Mouse (Mus musculus) intestine, embryonic 15.5 days (tissue): ENCODE results near the gene Gm11564. TPM values are rescaled to one million over a fixed set of nuclear protein-coding genes. Genes with fewer than 3 reads are reported as not detected.
"Not testable (repeated sequence)": the region's sequence is repeated elsewhere in the genome, so short reads cannot be mapped to it uniquely, and the experiment has no call there.

Experiments
- ATAC-seq: fragments of 200-750 bp; cut with Nextera tagmentation; 2 replicates; pipeline ENCODE4 v1.8.0; 2017; ENCODE audit warnings: moderate TSS enrichment, moderate library complexity
- H3K27ac ChIP-seq: fragments of 300-500 bp; sonication (generic); 2 replicates; pipeline ENCODE4 v1.5.1; 2015; ENCODE audit warnings: mild to moderate bottlenecking, inconsistent platforms
- H3K27me3 ChIP-seq: fragments of 300-500 bp; sonication (generic); replicated peaks from 2 replicates; pipeline ENCODE4 v1.6.1; 2015; ENCODE audit warnings: inconsistent platforms
- H3K36me3 ChIP-seq: fragments of 300-500 bp; sonication (generic); 2 replicates; pipeline ENCODE4 v1.6.1; 2015; ENCODE audit warnings: inconsistent platforms
- H3K4me1 ChIP-seq: fragments of 300-500 bp; sonication (generic); replicated peaks from 2 replicates; pipeline ENCODE4 v1.6.1; 2015; ENCODE audit warnings: inconsistent platforms
- H3K4me2 ChIP-seq: fragments of 300-500 bp; sonication (generic); replicated peaks from 2 replicates; pipeline ENCODE4 v1.6.1; 2015; ENCODE audit warnings: mild to moderate bottlenecking, inconsistent platforms
- H3K4me3 ChIP-seq: fragments of 300-500 bp; sonication (generic); replicated peaks from 2 replicates; pipeline ENCODE4 v1.5.1; 2015; ENCODE audit warnings: inconsistent platforms
- H3K9ac ChIP-seq: fragments of 300-500 bp; sonication (generic); 2 replicates; pipeline ENCODE4 v1.6.1; 2015; ENCODE audit warnings: inconsistent platforms
- H3K9me3 ChIP-seq: fragments of 300-500 bp; sonication (generic); 2 replicates; pipeline ENCODE4 v1.6.1; 2016; ENCODE audit warnings: inconsistent platforms
- WGBS: fragments of 180-500 bp; shearing (Covaris S2); methylation state at CpG from one replicate; pipeline ENCODE4 v1.1.7; 2015; 5-methylcytosine and 5-hydroxymethylcytosine counted together
- polyA plus RNA-seq: library from polyadenylated mRNA; unstranded; fragments of >200 nt; fragmentation: Nextera tagmentation; extraction: Ambion mirVana; gene quantifications from 2 replicates; pipeline ENCODE4 v1.2.1, GENCODE M21; 2015

Gene Gm11564
- polyA plus RNA-seq, 1 experiment from 2014 or later = not detected

GRCm38 (mm10) chr11:99784900-99785299, 30.6 kb downstream of the Gm11564 start, which contains the start of gene Krtap4-9:
Gene Krtap4-9, plus strand, starts transcription at chr11:99785200.
- not testable (repeated sequence) for H3K4me2 ChIP-seq, H3K4me1 ChIP-seq, H3K9me3 ChIP-seq, H3K36me3 ChIP-seq, H3K4me3 ChIP-seq, ATAC-seq, H3K27me3 ChIP-seq, H3K9ac ChIP-seq, H3K27ac ChIP-seq

- Histone ChIP-seq H3K4me3 (no peak within 1 kb of the TSS), H3K9me3 (no peaks in the 10 kb centered on the region), H3K27ac (no peak within 1 kb of the TSS), H3K4me2 (no peak within 1 kb of the TSS), H3K27me3 (no peaks in the 10 kb centered on the region), H3K4me1 (0 out of 2 replicates have a peak, but pooled peaks cover 3% of the 10 kb centered on the region), H3K36me3 (no peaks in the 10 kb centered on the region), H3K9ac (no peak within 1 kb of the TSS)
- no peak for ATAC-seq
- WGBS = 93% methylated on average over 2 of the region's 2 CpGs
These were observed 34.9 kb downstream of the Gm11564 start, which contains the start of gene Krtap4-8 for GRCm38 (mm10) chr11:99780604-99781003. Gene Krtap4-8, minus strand, starts transcription at chr11:99780704.

DNA sequence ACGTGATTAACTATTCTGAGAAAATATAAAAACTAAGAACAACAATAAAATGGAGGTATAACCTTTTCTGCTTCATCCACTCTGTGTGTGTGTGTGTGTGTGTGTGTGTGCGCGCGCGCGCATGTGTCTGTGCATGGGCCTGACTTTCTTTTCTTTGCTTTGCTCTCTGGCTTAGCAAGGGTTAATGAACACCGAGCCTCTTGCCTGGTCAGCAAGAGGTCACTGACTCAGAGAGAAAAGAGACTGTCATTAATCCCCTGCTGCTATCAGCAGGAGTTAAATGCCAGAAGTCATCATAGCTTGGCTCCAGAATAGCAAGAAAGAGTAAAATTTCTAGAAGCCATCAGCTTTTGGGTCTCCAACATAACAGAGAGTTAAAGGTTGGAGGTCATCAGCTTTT, 37.1 kb downstream of the Gm11564 start:
- 61% methylated on average over 7 of the region's 7 CpGs for WGBS
- H3K9ac ChIP-seq = no peak overlapping the region

GRCm38 (mm10) chr11:99772813-99773212, 42.7 kb downstream of the Gm11564 start, which contains the start of gene Gm11595:
Gene Gm11595, minus strand, starts transcription at chr11:99772913.
- H3K4me2 ChIP-seq, ATAC-seq, H3K4me3 ChIP-seq, H3K36me3 ChIP-seq, H3K9me3 ChIP-seq, H3K4me1 ChIP-seq, H3K27me3 ChIP-seq, H3K27ac ChIP-seq, H3K9ac ChIP-seq: not testable (repeated sequence)

More for the DNA sequence above, 37.1 kb downstream of the Gm11564 start:
- Histone ChIP-seq H3K27me3 (no peaks in the 10 kb centered on the region), H3K4me1 (0 out of 2 replicates have a peak, but pooled peaks cover 3% of the 10 kb centered on the region), H3K4me3 (no peak overlapping the region), H3K36me3 (no peaks in the 10 kb centered on the region), H3K9me3 (no peaks in the 10 kb centered on the region), H3K27ac (no peak overlapping the region), H3K4me2 (no peak overlapping the region)
- ATAC-seq = no peak

DNA sequence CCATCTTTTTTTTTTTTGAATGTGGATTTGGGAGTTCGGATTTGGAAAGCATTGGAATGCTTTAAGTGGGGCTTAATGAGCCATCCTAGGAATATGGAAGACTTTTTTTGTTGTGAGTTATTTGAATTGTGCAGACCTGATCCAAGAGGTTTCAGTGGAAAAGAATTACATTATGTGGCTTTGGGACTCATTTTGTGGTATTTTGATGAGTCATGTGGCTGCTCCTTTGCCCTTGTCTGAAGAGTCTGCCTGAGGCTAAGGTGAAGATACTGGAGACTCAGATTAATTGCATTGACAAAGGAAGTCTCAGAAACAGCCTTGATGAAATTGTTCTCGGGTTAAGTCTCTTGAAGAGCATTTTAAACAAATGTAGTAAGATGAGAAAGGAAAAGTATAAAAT, 47.1 kb downstream of the Gm11564 start:
- no peaks in the 10 kb centered on the region for H3K9me3 ChIP-seq
- no peak overlapping the region for H3K9ac ChIP-seq
- 74% methylated on average over 2 of the region's 2 CpGs for WGBS
- H3K27me3 ChIP-seq = no peaks in the 10 kb centered on the region
- no peaks in the 10 kb centered on the region for H3K4me1 ChIP-seq
- ATAC-seq = no peak
- H3K4me3 ChIP-seq = no peak overlapping the region
- no peak overlapping the region for H3K4me2 ChIP-seq
- H3K36me3 ChIP-seq = no peaks in the 10 kb centered on the region
- no peak overlapping the region for H3K27ac ChIP-seq

Other genes starting within 250 kb of the Gm11564 start
- gene Krtap3-1, start 249.0 kb downstream of the Gm11564 start, polyA plus RNA-seq = 0.30 TPM in 1 of 2 replicates, not detected in the other
- not detected in 2 replicates for gene Krtap1-5, start 234.7 kb downstream of the Gm11564 start, polyA plus RNA-seq
- not detected in 2 replicates for gene Krtap1-4, start 232.0 kb downstream of the Gm11564 start, polyA plus RNA-seq
- gene Krtap1-3, start 224.3 kb downstream of the Gm11564 start, polyA plus RNA-seq = not detected in 2 replicates
- gene Krtap9-3, start 217.6 kb downstream of the Gm11564 start, polyA plus RNA-seq = not detected in 2 replicates
- gene Gm11938, start 212.4 kb downstream of the Gm11564 start, polyA plus RNA-seq = not detected in 2 replicates
- gene Gm11937, start 205.5 kb downstream of the Gm11564 start, polyA plus RNA-seq = not detected in 2 replicates
- not detected in 2 replicates for gene Krtap2-4, start 200.8 kb downstream of the Gm11564 start, polyA plus RNA-seq
- gene Gm11562, start 195.2 kb downstream of the Gm11564 start, polyA plus RNA-seq = not detected in 2 replicates
- not detected in 2 replicates for gene Krtap4-1, start 187.4 kb downstream of the Gm11564 start, polyA plus RNA-seq
- not detected in 2 replicates for gene Krtap4-2, start 180.6 kb downstream of the Gm11564 start, polyA plus RNA-seq
- not detected in 2 replicates for gene Krtap4-7, start 171.6 kb downstream of the Gm11564 start, polyA plus RNA-seq
- gene Gm11555, start 165.4 kb downstream of the Gm11564 start, polyA plus RNA-seq = not detected in 2 replicates
- gene Gm11563, start 156.7 kb downstream of the Gm11564 start, polyA plus RNA-seq = not detected in 2 replicates
- not detected in 2 replicates for gene Krtap4-6, start 149.7 kb downstream of the Gm11564 start, polyA plus RNA-seq
- not detected in 2 replicates for gene Gm14190, start 124.9 kb downstream of the Gm11564 start, polyA plus RNA-seq
- gene Gm14180, start 81.4 kb downstream of the Gm11564 start, polyA plus RNA-seq = not detected in 2 replicates
- not detected in 2 replicates for gene Gm11595, start 42.8 kb downstream of the Gm11564 start, polyA plus RNA-seq
- not detected in 2 replicates for gene Krtap4-8, start 35.0 kb downstream of the Gm11564 start, polyA plus RNA-seq
- gene Krtap4-9, start 30.5 kb downstream of the Gm11564 start, polyA plus RNA-seq = not detected in 2 replicates
- gene Gm11596, start 22.2 kb downstream of the Gm11564 start, polyA plus RNA-seq = not detected in 2 replicates
- gene Gm11569, start 16.7 kb downstream of the Gm11564 start, polyA plus RNA-seq = not detected in 2 replicates
- gene Gm11554, start 11.2 kb downstream of the Gm11564 start, polyA plus RNA-seq = not detected in 2 replicates
- not detected in 2 replicates for gene Krtap4-13, start 5.8 kb downstream of the Gm11564 start, polyA plus RNA-seq
- not detected in 2 replicates for gene 2300003K06Rik, start 22.4 kb upstream of the Gm11564 start, polyA plus RNA-seq
- not detected in 2 replicates for gene Krtap4-16, start 35.9 kb upstream of the Gm11564 start, polyA plus RNA-seq
- gene Gm11568, start 42.3 kb upstream of the Gm11564 start, polyA plus RNA-seq = not detected in 2 replicates
- gene Gm11559, start 48.8 kb upstream of the Gm11564 start, polyA plus RNA-seq = not detected in 2 replicates
- gene Krtap9-1, start 57.7 kb upstream of the Gm11564 start, polyA plus RNA-seq = not detected in 2 replicates
- gene Gm11567, start 63.5 kb upstream of the Gm11564 start, polyA plus RNA-seq = not detected in 2 replicates
- gene Krtap31-1, start 92.3 kb upstream of the Gm11564 start, polyA plus RNA-seq = not detected in 2 replicates
- gene Gm11565, start 99.1 kb upstream of the Gm11564 start, polyA plus RNA-seq = not detected in 2 replicates
- not detected in 2 replicates for gene Krtap31-2, start 120.6 kb upstream of the Gm11564 start, polyA plus RNA-seq
- not detected in 2 replicates for gene Krtap9-5, start 132.8 kb upstream of the Gm11564 start, polyA plus RNA-seq
- not detected in 2 replicates for gene Krtap29-1, start 163.4 kb upstream of the Gm11564 start, polyA plus RNA-seq
- gene Krtap16-1, start 170.9 kb upstream of the Gm11564 start, polyA plus RNA-seq = not detected in 2 replicates
- gene Krtap17-1, start 178.3 kb upstream of the Gm11564 start, polyA plus RNA-seq = 0.26 TPM in 1 of 2 replicates, not detected in the other
- not detected in 2 replicates for gene Krt33a, start 200.5 kb upstream of the Gm11564 start, polyA plus RNA-seq
- 0.09 TPM in 1 of 2 replicates, not detected in the other for gene Krt33b, start 214.2 kb upstream of the Gm11564 start, polyA plus RNA-seq
- not detected in 2 replicates for gene Krt34, start 225.9 kb upstream of the Gm11564 start, polyA plus RNA-seq
- not detected in 2 replicates for gene Krt31, start 234.9 kb upstream of the Gm11564 start, polyA plus RNA-seq